Mouse (Mus musculus) adipocyte (in vitro differentiated cells): ENCODE measurements at regions not wholly inside any gene's neighbourhood (a gene's known extent, or its start where the extent isn't known, plus 50 kb on each side); places are given as distances from the start of the nearest gene placed in this dataset.
A peak's percentile ranks its signal among the peaks of the same experiment; 100 is the strongest.
"Not testable (repeated sequence)": the region's sequence is repeated elsewhere in the genome, so short reads cannot be mapped to it uniquely, and the experiment has no call there.

Experiments used
- DNase-seq: peaks from one replicate; pipeline ENCODE4 v3.0.0-alpha.2; 2016; ENCODE audit warnings: low spot score

DNA sequence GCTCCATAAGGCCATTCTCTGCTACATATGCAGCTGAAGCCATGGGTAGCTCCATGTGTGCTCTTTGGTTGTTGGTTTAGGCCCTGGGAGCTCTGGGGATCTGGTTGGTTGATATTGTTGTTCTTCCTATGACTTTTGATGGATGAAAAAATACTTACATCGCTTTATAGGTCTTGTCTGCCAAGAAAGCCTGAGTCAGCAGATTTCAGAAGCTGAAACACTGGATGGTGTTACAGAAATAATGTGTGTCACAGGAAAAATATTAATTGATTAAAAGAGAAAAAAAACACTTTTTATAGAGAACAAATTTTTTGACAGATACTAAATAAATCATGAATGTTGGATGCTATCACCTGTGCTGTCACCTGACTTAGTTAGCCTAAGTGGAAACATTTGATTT is 52.4 kb upstream of the Plxna2 start:
- no peak for DNase-seq

GRCm38 (mm10) chr1:194563946-194564345 is 54.1 kb upstream of the Plxna2 start:
- no peak for DNase-seq

GRCm38 (mm10) chr1:194561098-194561497 is 56.9 kb upstream of the Plxna2 start:
- DNase-seq = no peak

DNA sequence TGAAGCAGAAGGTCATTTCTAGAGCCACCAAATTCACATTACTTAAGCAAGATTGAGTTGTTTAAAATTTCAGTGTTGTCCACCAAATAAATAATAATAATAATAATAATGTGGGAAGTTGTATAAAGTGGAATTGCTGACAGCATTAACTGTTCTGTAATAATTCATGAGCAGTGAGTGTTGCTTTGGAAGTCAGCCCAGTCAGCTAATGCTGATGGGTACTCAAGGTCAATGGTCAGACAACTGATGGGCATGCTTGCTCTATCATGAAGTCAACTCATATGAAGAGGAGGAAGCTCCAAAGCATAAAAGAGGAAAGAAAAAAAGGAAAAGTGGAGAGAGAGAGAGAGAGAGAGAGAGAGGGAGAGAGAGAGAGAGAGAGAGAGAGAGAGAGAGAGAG is 69.4 kb upstream of the Plxna2 start:
- DNase-seq = peak; percentile 18

- DNase-seq = no peak
Observed at GRCm38 (mm10) chr1:194548243-194548642, 69.8 kb upstream of the Plxna2 start.

GRCm38 (mm10) chr1:194540923-194541322 is 77.1 kb upstream of the Plxna2 start:
- DNase-seq = no peak

DNA sequence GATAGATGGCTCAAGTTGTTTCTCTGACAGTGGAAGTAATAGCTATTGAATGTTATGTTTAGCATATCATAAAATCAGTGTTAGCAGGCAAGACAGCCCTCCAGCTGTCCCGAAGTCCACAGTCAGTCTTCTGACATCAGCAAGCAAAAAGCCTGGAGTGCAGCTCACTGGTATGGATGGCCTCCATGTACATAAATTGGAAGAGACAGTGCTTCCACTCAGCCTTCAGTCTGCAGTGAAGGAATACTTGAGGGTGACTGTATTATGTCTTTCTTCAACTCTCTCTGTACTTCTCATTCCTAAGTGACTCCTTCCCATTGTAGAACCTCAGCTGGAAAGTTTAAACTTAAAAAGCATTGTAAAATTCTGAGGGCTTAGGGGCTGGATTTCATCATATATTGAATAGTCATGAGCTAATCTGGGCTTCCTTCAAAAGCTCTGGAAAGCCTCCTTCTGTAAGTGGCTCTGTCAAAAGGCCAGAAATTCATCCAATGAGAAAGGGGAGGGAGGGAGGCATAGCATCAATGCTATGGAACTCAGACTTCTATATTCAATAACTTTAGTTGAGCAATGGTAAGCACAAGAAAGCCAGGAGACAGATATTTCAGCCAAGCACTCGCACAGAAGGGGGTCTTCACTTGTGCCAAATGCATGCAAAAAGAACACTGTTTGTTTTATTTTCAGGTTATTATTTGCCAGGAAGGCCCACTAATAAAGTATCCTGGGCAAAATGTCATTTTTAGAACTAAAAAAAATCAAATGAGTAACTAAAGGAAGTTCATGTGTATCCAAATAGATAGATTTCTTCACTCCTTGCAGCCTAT is 90.5 kb upstream of the Plxna2 start:
- no peak for DNase-seq

- DNase-seq = no peak
Observed at GRCm38 (mm10) chr1:194524976-194525375, 93.0 kb upstream of the Plxna2 start.

GRCm38 (mm10) chr1:194521216-194521615 is 96.8 kb upstream of the Plxna2 start:
- DNase-seq = no peak

DNA sequence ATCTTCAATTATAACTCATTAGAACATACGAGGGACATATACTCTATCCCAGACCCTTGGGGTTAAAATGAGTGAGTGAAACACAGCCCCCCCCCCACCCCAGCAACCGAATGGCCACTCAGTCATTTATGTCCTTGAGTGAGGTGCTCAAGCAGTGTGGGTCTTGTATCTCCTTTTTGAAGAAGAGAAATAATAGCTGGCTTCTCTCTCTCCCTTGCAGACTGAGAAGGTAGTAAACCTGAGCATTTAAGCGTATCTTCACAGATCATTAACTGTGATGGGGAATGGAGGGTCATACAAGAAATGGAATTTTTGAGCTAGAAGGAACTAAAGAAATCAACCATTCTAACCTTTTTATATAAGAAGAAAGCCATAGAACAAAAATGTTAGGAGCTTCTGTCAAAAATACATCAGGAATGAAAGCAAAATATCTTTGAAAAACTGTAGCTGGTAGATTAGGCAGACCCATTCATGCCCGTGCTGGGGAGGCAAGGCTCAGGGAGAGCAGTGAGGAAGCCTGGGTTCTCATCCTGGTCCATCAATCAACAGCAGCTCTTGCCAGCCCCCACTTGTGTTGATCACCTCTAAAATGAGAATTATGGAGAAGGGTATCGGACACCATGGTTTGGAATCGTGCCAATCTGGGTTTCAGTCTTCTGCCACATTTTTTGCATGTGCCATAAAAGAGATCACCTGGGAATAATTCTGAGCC is 98.4 kb upstream of the Plxna2 start:
- DNase-seq = no peak

- no peak for DNase-seq
Observed at GRCm38 (mm10) chr1:194516136-194516535, 101.9 kb upstream of the Plxna2 start.

DNA sequence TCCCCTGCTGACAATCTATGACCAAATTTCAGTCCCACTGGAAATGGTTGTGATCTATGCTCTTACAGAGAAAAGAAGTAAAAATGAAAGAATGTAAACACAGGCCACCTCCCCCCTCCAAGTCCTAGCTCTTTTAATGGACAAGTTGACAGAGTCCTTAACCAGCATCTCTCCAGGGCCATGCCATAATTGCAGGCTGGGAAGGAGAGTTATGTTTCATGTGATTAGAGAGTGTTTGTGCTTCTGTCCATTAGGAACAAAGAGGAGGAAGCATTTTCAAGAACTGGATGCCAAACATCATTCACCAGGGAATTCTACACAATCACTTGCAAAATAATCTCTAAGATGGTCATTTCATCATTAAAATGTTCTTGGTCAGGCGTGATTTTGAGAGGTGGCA is 109.7 kb upstream of the Plxna2 start:
- DNase-seq = no peak

GRCm38 (mm10) chr1:194505826-194506225 is 112.2 kb upstream of the Plxna2 start:
- no peak for DNase-seq

DNA sequence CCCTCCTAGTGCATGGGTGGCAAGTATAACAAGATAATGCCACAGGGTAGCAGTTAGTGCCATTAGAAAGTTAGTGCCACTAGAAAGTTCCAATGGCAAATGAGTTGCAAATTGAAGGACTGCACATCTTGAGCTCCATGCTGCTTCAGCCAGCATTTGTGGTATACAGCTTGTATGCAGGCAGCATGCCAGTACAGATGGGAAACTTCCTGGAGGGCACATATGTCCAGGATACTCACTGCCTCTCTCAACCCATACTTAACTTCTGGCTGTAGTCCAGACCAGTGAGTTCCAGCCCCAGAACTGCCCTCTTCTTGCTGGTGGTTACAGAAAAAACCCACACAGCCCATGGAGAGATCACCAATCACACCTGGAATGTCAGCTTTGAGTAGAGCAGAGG is 113.8 kb upstream of the Plxna2 start:
- DNase-seq = no peak

- DNase-seq = no peak
Observed at GRCm38 (mm10) chr1:194503517-194503916, 114.5 kb upstream of the Plxna2 start.

GRCm38 (mm10) chr1:194496424-194496823 is 121.6 kb upstream of the Plxna2 start:
- DNase-seq = no peak

- DNase-seq = no peak
Observed at GRCm38 (mm10) chr1:194491111-194491510, 126.9 kb upstream of the Plxna2 start.

DNA sequence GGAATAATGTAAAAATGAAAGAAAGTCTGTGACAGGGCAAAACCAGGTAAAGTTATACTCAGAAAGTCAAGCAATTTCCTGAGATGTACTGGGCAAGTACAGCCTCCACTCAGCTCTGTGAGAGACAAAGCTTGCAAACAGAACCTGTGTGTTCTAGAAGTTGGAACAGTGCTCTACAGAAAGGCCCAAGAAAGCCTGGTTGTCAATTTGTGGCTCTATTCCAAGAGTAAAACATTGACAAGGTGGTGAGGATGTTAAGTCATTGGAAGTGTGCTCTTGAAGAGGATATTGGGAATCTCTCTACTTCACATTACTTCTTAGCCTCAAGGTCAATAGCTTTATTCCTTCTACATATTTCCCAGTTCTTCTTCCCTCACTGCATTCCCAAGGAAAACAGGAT is 129.9 kb upstream of the Plxna2 start:
- no peak for DNase-seq

DNA sequence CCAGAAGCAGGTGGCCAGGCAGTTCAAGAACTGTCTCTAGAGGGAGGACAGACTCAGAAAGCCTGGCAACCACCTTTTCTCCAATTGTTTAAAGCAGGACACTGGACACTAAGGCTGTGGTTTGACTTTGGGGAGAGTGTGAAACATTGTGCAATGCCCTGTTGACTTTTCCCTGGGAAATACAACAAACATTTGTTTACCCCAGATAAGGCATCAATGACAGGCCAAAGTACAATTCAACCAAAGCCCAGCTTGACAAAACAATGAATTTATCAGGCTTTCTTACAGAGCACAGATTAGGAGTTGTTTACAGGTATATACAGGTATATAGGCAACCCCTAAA is 135.3 kb upstream of the Plxna2 start:
- no peak for DNase-seq

DNA sequence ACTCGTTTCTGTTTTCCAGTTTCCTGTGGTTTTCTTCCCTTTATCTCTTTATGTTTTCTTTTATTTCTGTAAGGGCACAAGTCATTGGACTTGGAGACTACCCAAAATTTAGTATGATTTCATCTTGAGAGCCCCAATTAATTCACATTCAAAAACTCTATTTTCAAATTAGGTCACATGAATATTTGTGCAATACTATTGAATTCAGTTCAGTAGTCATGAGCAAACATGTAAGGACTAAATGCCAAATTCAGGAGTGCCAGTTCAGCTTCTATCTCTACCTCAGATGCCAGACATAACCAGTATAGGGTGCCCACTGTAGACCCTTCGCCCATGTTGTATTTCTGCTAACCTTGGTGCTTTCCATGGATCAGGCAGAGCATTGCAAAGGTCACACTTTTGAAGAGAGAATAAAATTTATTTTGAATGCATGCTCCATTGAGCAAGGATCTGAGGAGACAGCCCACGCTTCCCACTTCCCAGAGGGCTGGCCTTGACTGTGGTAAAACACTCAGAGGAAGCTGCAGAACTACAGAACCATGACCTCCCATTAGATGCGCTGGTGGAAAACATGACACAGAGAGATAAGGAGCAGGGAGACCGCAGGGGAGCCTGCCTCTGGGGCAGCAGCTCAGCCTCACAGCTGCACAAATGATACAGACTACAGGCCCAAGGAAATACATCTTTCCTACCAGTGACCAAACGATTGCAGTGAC is 135.9 kb upstream of the Plxna2 start:
- DNase-seq = no peak

GRCm38 (mm10) chr1:194471281-194471680 is 146.7 kb upstream of the Plxna2 start:
- not testable (repeated sequence) for DNase-seq

GRCm38 (mm10) chr1:194452480-194452879 is 165.5 kb upstream of the Plxna2 start:
- no peak for DNase-seq

- DNase-seq = no peak
Observed at GRCm38 (mm10) chr1:194443681-194444080, 174.3 kb upstream of the Plxna2 start.
